Mouse (Mus musculus): ENCODE measurements around the gene Mto1. TPM values are rescaled to one million over a fixed set of nuclear protein-coding genes. Genes with fewer than 3 reads are reported as not detected.

Mto1 gene
- polyA plus RNA-seq, 1 experiment from 2014 or later, result 11.7 TPM

GRCm38 (mm10) chr9:78465725-78466124, 17.7 kb downstream of the Mto1 start:
- no peak overlapping the region for H3K4me3 ChIP-seq (ENCODE audit: low read depth, low read length)
- no peaks in the 10 kb centered on the region for H3K4me1 ChIP-seq (replicated peaks; ENCODE audit: control insufficient read depth, insufficient read depth)
- DNase-seq (ENCODE audit: low spot score) (no peak), ATAC-seq (ENCODE audit: low FRiP score, low TSS enrichment) (no peak)
- H3K27me3 ChIP-seq (ENCODE audit: control insufficient read depth, insufficient read depth, low read length), result no peaks in the 10 kb centered on the region
- TF ChIP-seq EP300 (optimal IDR thresholded peaks at IDR 0.05), result no peak
- TF ChIP-seq CTCF (IDR thresholded peaks at IDR 0.05; ENCODE audit: low read depth), result no peak
- no peak overlapping the region for H3K4me2 ChIP-seq (replicated peaks; ENCODE audit: low read depth)
- WGBS, result 82% methylated on average over 3 of the region's 3 CpGs
- H3K9me3 ChIP-seq (ENCODE audit: control insufficient read depth, low read length), result no peaks in the 10 kb centered on the region
- H3K36me3 ChIP-seq (ENCODE audit: control insufficient read depth, insufficient read depth, low read length), result peaks cover 5% of the 10 kb centered on the region; the same call in 1 of the 2 replicates
- H3K9ac ChIP-seq (ENCODE audit: low read length), result no peak overlapping the region
- H3K27ac ChIP-seq (replicated peaks), result no peak overlapping the region

GRCm38 (mm10) chr9:78473588-78473987, 25.6 kb downstream of the Mto1 start:
- H3K27ac ChIP-seq (replicated peaks), result no peak overlapping the region
- H3K27me3 ChIP-seq (ENCODE audit: control insufficient read depth, insufficient read depth, low read length), result no peaks in the 10 kb centered on the region
- WGBS, result 70% methylated on average over 8 of the region's 8 CpGs
- no peak for TF ChIP-seq EP300 (optimal IDR thresholded peaks at IDR 0.05)
- H3K4me1 ChIP-seq (replicated peaks; ENCODE audit: control insufficient read depth, insufficient read depth), result no peaks in the 10 kb centered on the region
- H3K9me3 ChIP-seq (ENCODE audit: control insufficient read depth, low read length), result no peaks in the 10 kb centered on the region
- H3K9ac ChIP-seq (ENCODE audit: low read length), result no peak overlapping the region
- DNase-seq (ENCODE audit: low spot score) (no peak), ATAC-seq (ENCODE audit: low FRiP score, low TSS enrichment) (no peak)
- H3K4me2 ChIP-seq (replicated peaks; ENCODE audit: low read depth), result no peak overlapping the region
- H3K4me3 ChIP-seq (ENCODE audit: low read depth, low read length), result no peak overlapping the region
- peaks cover 17% of the 10 kb centered on the region; the same call in 1 of the 2 replicates for H3K36me3 ChIP-seq (ENCODE audit: control insufficient read depth, insufficient read depth, low read length)

- no peak overlapping the region for H3K9ac ChIP-seq (ENCODE audit: low read length)
- H3K27ac ChIP-seq (replicated peaks), result no peak overlapping the region
- H3K27me3 ChIP-seq (ENCODE audit: control insufficient read depth, insufficient read depth, low read length), result no peaks in the 10 kb centered on the region
- TF ChIP-seq CTCF (IDR thresholded peaks at IDR 0.05; ENCODE audit: low read depth) (no peak), EP300 (optimal IDR thresholded peaks at IDR 0.05) (no peak)
- ATAC-seq (ENCODE audit: low FRiP score, low TSS enrichment) (no peak), DNase-seq (ENCODE audit: low spot score) (no peak)
- H3K9me3 ChIP-seq (ENCODE audit: control insufficient read depth, low read length), result no peaks in the 10 kb centered on the region
- WGBS, result 60% methylated on average over 2 of the region's 2 CpGs
- no peak overlapping the region for H3K4me3 ChIP-seq (ENCODE audit: low read depth, low read length)
- H3K4me1 ChIP-seq (replicated peaks; ENCODE audit: control insufficient read depth, insufficient read depth), result no peaks in the 10 kb centered on the region
- peaks cover 21% of the 10 kb centered on the region; the same call in 1 of the 2 replicates for H3K36me3 ChIP-seq (ENCODE audit: control insufficient read depth, insufficient read depth, low read length)
- no peak overlapping the region for H3K4me2 ChIP-seq (replicated peaks; ENCODE audit: low read depth)
Measured at GRCm38 (mm10) chr9:78474270-78474669, 26.3 kb downstream of the Mto1 start.

- WGBS, result 74% methylated on average over 5 of the region's 5 CpGs
- H3K36me3 ChIP-seq (ENCODE audit: control insufficient read depth, insufficient read depth, low read length), result peaks cover 21% of the 10 kb centered on the region; the same call in 1 of the 2 replicates
- TF ChIP-seq EP300 (optimal IDR thresholded peaks at IDR 0.05), result no peak
- TF ChIP-seq CTCF (IDR thresholded peaks at IDR 0.05; ENCODE audit: low read depth), result no peak
Measured at GRCm38 (mm10) chr9:78474771-78475382, 26.9 kb downstream of the Mto1 start.

GRCm38 (mm10) chr9:78475383-78475780, 27.4 kb downstream of the Mto1 start:
- 81% methylated on average over 2 of the region's 2 CpGs for WGBS
- H3K4me2 ChIP-seq (replicated peaks; ENCODE audit: low read depth), result no peak overlapping the region
- no peaks in the 10 kb centered on the region for H3K4me1 ChIP-seq (replicated peaks; ENCODE audit: control insufficient read depth, insufficient read depth)
- no peak for TF ChIP-seq EP300 (optimal IDR thresholded peaks at IDR 0.05)
- peak; percentile 23; the same call in 1 of the 2 replicates for TF ChIP-seq CTCF (IDR thresholded peaks at IDR 0.05; ENCODE audit: low read depth)
- no peak overlapping the region for H3K27ac ChIP-seq (replicated peaks)
- no peaks in the 10 kb centered on the region for H3K27me3 ChIP-seq (ENCODE audit: control insufficient read depth, insufficient read depth, low read length)
- peaks cover 21% of the 10 kb centered on the region; the same call in 1 of the 2 replicates for H3K36me3 ChIP-seq (ENCODE audit: control insufficient read depth, insufficient read depth, low read length)
- H3K4me3 ChIP-seq (ENCODE audit: low read depth, low read length), result no peak overlapping the region
- no peak overlapping the region for H3K9ac ChIP-seq (ENCODE audit: low read length)
- no peaks in the 10 kb centered on the region for H3K9me3 ChIP-seq (ENCODE audit: control insufficient read depth, low read length)
- DNase-seq (ENCODE audit: low spot score) (no peak), ATAC-seq (ENCODE audit: low FRiP score, low TSS enrichment) (no peak)

More at GRCm38 (mm10) chr9:78474771-78475382, 26.9 kb downstream of the Mto1 start:
- DNase-seq (ENCODE audit: low spot score) (no peak), ATAC-seq (ENCODE audit: low FRiP score, low TSS enrichment) (no peak)
- Histone ChIP-seq H3K27me3 (ENCODE audit: control insufficient read depth, insufficient read depth, low read length) (no peaks in the 10 kb centered on the region), H3K4me1 (replicated peaks; ENCODE audit: control insufficient read depth, insufficient read depth) (no peaks in the 10 kb centered on the region), H3K4me2 (replicated peaks; ENCODE audit: low read depth) (no peak overlapping the region), H3K9ac (ENCODE audit: low read length) (no peak overlapping the region), H3K4me3 (ENCODE audit: low read depth, low read length) (no peak overlapping the region), H3K9me3 (ENCODE audit: control insufficient read depth, low read length) (no peaks in the 10 kb centered on the region), H3K27ac (replicated peaks) (no peak overlapping the region)

GRCm38 (mm10) chr9:78475873-78476272, 27.9 kb downstream of the Mto1 start:
- no peak for DNase-seq (ENCODE audit: low spot score)
- H3K9me3 ChIP-seq (ENCODE audit: control insufficient read depth, low read length), result no peaks in the 10 kb centered on the region
- no peak overlapping the region for H3K4me2 ChIP-seq (replicated peaks; ENCODE audit: low read depth)
- peaks cover 21% of the 10 kb centered on the region; the same call in 1 of the 2 replicates for H3K36me3 ChIP-seq (ENCODE audit: control insufficient read depth, insufficient read depth, low read length)
- TF ChIP-seq EP300 (optimal IDR thresholded peaks at IDR 0.05) (no peak), CTCF (IDR thresholded peaks at IDR 0.05; ENCODE audit: low read depth) (peak; percentile 26; the same call in 1 of the 2 replicates)
- H3K27ac ChIP-seq (replicated peaks), result no peak overlapping the region
- WGBS, result 80% methylated on average over 4 of the region's 4 CpGs
- H3K9ac ChIP-seq (ENCODE audit: low read length), result no peak overlapping the region
- H3K27me3 ChIP-seq (ENCODE audit: control insufficient read depth, insufficient read depth, low read length), result no peaks in the 10 kb centered on the region
- no peak overlapping the region for H3K4me3 ChIP-seq (ENCODE audit: low read depth, low read length)
- no peaks in the 10 kb centered on the region for H3K4me1 ChIP-seq (replicated peaks; ENCODE audit: control insufficient read depth, insufficient read depth)
- no peak for ATAC-seq (ENCODE audit: low FRiP score, low TSS enrichment)
